In genomic region chr13:112160173-112160641, GRCm38 (mm10) we compare ENCODE assay signal across 9 mouse cellular contexts.
A peak's percentile ranks its signal among the peaks of the same experiment; 100 is the strongest.
DNase-seq lines count a peak whose midpoint lies in the region; ATAC-seq lines count a peak whose summit lies in the region.
"Had no signal": no experiment of that assay in that cellular context is flagged by ENCODE, and none has a peak within 500 bp of the region (broad histone marks: within the 10 kb centered on the region; RNA-seq: fewer than 3 reads in every experiment).

No protein-coding gene starts in this region.

- DNase-seq in hindbrain, embryonic 10.5 days (ENCODE audit: low spot score), result no peak
- peak; percentile 58 to 83 for DNase-seq in heart, adult 9 months (ENCODE audit: low spot score in 2 of 2)
- DNase-seq in embryo, embryonic 9.5 days (ENCODE audit: extremely low spot score), result no peak
- no peak for DNase-seq in kidney, postnatal 36 days

- 44% methylated on average over 2 of the region's 2 CpGs for WGBS in hindbrain, embryonic 15.5 days
- 63% methylated on average over 2 of the region's 2 CpGs for WGBS in hindbrain, embryonic 10.5 days
- WGBS in midbrain, embryonic 13.5 days, result 45% methylated on average over 2 of the region's 2 CpGs

- no peaks in the 10 kb centered on the region for H3K27me3 ChIP-seq in hindbrain, embryonic 15.5 days
- no peaks in the 10 kb centered on the region for H3K27me3 ChIP-seq in hindbrain, embryonic 10.5 days (ENCODE audit: insufficient read depth, poor library complexity, severe bottlenecking)
- no peaks in the 10 kb centered on the region for H3K27me3 ChIP-seq in midbrain, embryonic 13.5 days
- H3K27me3 ChIP-seq: liver, embryonic 15.5 days had no signal

- H3K4me2 ChIP-seq in hindbrain, embryonic 15.5 days, result no peak overlapping the region
- H3K4me2 ChIP-seq in midbrain, embryonic 13.5 days (replicated peaks), result no peak overlapping the region
- H3K4me2 ChIP-seq: liver, embryonic 15.5 days had no signal

- H3K4me3 ChIP-seq in hindbrain, embryonic 15.5 days, result no peak overlapping the region
- no peak overlapping the region for H3K4me3 ChIP-seq in hindbrain, embryonic 10.5 days
- H3K4me3 ChIP-seq in brown adipose tissue, adult 24 weeks (ENCODE audit: insufficient read depth, low read depth, low read length), result no peak overlapping the region
- no peak overlapping the region for H3K4me3 ChIP-seq in midbrain, embryonic 13.5 days (replicated peaks)
- H3K4me3 ChIP-seq: liver, embryonic 15.5 days had no signal

- H3K4me1 ChIP-seq in hindbrain, embryonic 15.5 days (replicated peaks), result peaks cover 12% of the 10 kb centered on the region
- peaks cover 18% of the 10 kb centered on the region for H3K4me1 ChIP-seq in hindbrain, embryonic 10.5 days (replicated peaks)
- peaks cover 16% of the 10 kb centered on the region for H3K4me1 ChIP-seq in brown adipose tissue, adult 24 weeks (ENCODE audit: control insufficient read depth, insufficient read depth, insufficient read length, low read length)
- H3K4me1 ChIP-seq in midbrain, embryonic 13.5 days (replicated peaks), result peaks cover 29% of the 10 kb centered on the region
- H3K4me1 ChIP-seq: liver, embryonic 15.5 days had no signal

- peak overlapping the region; percentile 73 for H3K27ac ChIP-seq in hindbrain, embryonic 15.5 days (replicated peaks)
- no peak overlapping the region; the same call in 1 of the 2 replicates for H3K27ac ChIP-seq in hindbrain, embryonic 10.5 days
- H3K27ac ChIP-seq in brown adipose tissue, adult 24 weeks (replicated peaks; ENCODE audit: low read depth, low read length), result peak overlapping the region; percentile 72
- peak overlapping the region; percentile 37; the same call in 1 of the 2 replicates for H3K27ac ChIP-seq in midbrain, embryonic 13.5 days
- H3K27ac ChIP-seq: liver, embryonic 15.5 days had no signal

- no peak overlapping the region for H3K9ac ChIP-seq in hindbrain, embryonic 15.5 days
- no peak overlapping the region for H3K9ac ChIP-seq in midbrain, embryonic 13.5 days (replicated peaks)
- H3K9ac ChIP-seq: liver, embryonic 15.5 days had no signal

- H3K36me3 ChIP-seq in hindbrain, embryonic 15.5 days, result no peaks in the 10 kb centered on the region
- no peaks in the 10 kb centered on the region for H3K36me3 ChIP-seq in hindbrain, embryonic 10.5 days
- H3K36me3 ChIP-seq in midbrain, embryonic 13.5 days, result no peaks in the 10 kb centered on the region
- H3K36me3 ChIP-seq: liver, embryonic 15.5 days had no signal

- ATAC-seq in hindbrain, embryonic 15.5 days (ENCODE audit: low FRiP score, low read depth), result peak; percentile 81
- ATAC-seq in midbrain, embryonic 13.5 days, result peak; percentile 89
- ATAC-seq in megakaryocyte, adult 5-6 weeks (ENCODE audit: poor library complexity, severe bottlenecking), result no peak

- H3K9me3 ChIP-seq in hindbrain, embryonic 15.5 days, result no peaks in the 10 kb centered on the region
- no peaks in the 10 kb centered on the region for H3K9me3 ChIP-seq in hindbrain, embryonic 10.5 days
- no peaks in the 10 kb centered on the region for H3K9me3 ChIP-seq in midbrain, embryonic 13.5 days
- H3K9me3 ChIP-seq: liver, embryonic 15.5 days had no signal

Comparison
In these comparisons a context has a peak if more than half of its experiments do, and no peak if none do; other contexts are left out.
1. DNase-seq: peak in heart, adult 9 months (2 of 2); none in hindbrain, embryonic 10.5 days (single experiment), embryo, embryonic 9.5 days (single experiment) and kidney, postnatal 36 days (0 of 2).